Mouse (Mus musculus) layer of hippocampus, adult 9-11 months (tissue): ENCODE results near the gene Otop3.
"Not testable (repeated sequence)": the region's sequence is repeated elsewhere in the genome, so short reads cannot be mapped to it uniquely, and the experiment has no call there.

ENCODE experiments used
- DNase-seq: peaks from one replicate; pipeline ENCODE4 v3.0.0; 2022

The Otop3 gene

GRCm38 (mm10) chr11:115367395-115367944, 32.9 kb downstream of the Otop3 start, which contains the start of gene Hid1:
Hid1 (minus strand) TSS chr11:115367756.
- peak; percentile 90 for DNase-seq

DNA sequence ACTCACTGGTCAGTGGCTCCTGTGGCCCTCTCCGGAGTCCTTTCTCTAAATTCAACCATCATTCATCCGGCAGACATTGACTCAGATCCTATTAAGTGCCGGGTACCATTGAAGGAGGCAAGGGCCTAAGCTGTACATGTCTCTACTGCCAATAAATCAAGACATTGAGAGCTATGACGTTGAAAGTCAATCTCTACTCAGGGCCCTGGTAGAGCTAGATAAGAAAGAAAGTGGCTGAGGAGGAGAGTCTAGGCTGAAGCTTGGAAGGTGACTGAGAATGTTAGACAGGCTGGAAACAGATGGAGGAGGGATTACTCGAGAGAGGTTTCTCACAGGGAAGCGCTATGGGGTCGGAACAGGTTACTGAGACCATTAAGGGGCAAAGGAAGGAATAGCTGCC, 35.8 kb downstream of the Otop3 start:
- DNase-seq: no peak

GRCm38 (mm10) chr11:115371354-115371753, 36.8 kb downstream of the Otop3 start:
- DNase-seq: no peak

- DNase-seq: no peak
Observed at GRCm38 (mm10) chr11:115372015-115372414, 37.5 kb downstream of the Otop3 start.

DNA sequence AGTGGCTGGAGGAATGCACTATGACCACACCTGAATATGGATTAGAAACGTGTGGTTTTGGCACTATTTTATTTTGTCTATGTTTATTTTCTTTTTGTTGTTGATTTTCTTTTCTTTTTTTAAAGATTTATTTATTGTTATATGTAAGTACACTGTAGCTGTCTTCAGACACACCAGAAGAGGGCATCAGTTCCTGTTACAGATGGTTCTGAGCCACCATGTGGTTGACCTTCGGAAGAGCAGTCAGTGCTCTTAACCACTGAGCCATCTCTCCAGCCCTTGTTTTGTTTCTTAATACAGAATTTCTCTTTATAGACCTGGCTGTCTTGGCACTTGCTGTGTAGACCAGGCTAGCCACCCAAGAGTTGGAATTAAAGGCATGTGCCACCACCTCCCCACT, 38.2 kb downstream of the Otop3 start:
- no peak for DNase-seq

GRCm38 (mm10) chr11:115373805-115374694, 39.5 kb downstream of the Otop3 start:
- peak; percentile 87 for DNase-seq

- DNase-seq: peak; percentile 80
Observed at GRCm38 (mm10) chr11:115374695-115375425, 40.3 kb downstream of the Otop3 start.

DNA sequence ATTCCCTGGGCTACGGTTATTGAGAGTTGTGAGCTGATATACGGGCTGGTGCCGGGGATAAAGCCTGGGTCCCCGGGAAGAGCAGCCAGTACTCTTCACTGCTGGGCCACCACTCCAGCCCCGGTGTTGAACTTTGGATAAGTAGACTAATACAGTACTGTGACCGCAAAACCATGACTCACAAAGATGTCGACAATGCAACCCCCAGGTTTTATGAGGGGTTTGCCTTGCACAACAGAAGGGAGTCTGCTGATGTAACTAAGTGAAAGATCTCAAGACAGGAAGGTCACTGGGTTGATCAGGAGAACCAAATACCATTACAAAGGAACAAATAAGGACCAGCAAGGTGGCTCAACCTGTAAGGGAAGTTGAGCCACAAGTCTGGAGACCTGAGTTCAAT, 42.2 kb downstream of the Otop3 start:
- no peak for DNase-seq

- DNase-seq: no peak
Observed at GRCm38 (mm10) chr11:115377254-115377653, 42.7 kb downstream of the Otop3 start.

DNA sequence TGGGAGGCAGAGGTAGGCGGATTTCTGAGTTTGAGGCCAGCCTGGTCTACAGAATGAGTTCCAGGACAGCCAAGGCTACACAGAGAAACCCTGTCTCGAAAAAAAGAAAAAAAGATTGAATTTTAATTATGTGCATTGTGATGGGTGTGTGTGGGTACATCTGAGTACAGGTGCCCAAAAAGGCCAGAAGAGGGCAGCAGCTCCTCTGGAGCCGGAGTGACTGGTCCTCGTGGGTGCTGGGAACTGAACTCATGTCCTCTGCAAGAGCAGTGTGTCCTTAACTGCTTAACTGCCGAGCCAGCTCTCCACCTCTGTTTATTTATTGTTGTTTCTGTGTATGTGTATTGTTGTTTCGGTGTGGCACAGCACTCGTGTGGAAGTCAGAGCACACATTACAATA, 43.3 kb downstream of the Otop3 start:
- no peak for DNase-seq

DNA sequence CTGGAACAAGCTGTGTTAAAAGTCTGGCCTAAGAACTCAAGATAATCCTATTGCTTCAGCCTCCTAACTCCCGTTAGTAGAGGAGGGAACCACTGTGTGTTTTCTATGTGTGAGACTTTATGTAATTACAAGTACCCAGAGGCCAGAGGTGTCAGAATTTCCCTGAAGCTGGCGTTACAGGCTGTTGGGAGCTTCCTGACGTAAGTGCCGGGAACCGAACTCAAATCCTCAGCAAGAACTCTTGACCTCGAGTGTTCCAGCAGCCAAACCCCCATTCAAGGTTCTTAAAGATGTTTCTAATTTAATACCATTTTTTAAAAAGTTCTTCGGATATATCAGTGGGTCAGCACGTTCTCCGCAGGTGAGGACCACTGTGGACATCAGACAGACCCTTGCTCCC, 46.7 kb downstream of the Otop3 start:
- no peak for DNase-seq

GRCm38 (mm10) chr11:115381743-115382539, 47.4 kb downstream of the Otop3 start, which contains the start of gene Cdr2l:
Cdr2l (plus strand) TSS chr11:115381916.
- peak; percentile 87 for DNase-seq

DNA sequence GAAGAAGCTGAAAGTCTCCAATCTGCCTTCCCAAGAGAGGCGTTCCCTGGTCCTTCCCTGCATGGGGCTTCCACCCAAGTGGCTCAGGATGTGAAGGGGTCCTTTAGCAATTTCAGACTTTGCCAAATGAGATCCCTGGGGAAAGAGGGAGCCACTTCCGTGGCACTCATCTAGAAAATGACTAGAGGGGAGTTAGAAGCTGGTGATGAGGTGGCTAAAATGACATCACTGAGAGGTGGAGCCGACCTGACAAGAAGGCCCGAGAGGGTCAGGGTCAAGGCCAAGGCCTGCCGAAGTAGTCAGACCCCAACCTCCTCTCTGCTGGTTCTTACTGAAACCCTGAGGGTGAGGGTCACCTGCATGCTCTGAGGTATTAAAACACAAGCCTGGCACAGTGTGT, 48.4 kb downstream of the Otop3 start:
- no peak for DNase-seq

GRCm38 (mm10) chr11:115383701-115384474, 49.4 kb downstream of the Otop3 start:
- no peak for DNase-seq

DNA sequence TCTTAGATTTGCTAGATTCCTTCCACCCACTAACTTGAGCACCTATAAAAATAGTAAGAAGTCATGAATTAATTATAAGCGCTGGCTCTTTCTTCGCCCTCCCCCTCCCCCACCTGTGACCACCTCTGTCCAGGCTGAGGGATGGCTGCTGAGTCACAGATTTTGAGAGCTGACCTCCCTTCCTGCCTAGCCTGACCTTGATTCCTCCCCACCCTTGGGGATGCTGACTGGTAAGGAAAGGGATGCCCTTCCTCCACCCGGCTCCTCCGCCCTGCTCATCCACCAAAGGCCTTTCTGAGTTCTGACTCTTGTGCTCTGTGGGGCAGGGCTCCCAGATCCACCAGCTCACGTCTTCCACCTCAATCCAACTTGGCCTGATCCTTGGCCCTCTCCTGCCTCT, 50.1 kb downstream of the Otop3 start:
- no peak for DNase-seq

GRCm38 (mm10) chr11:115386859-115387258, 52.3 kb downstream of the Otop3 start:
- not testable (repeated sequence) for DNase-seq

- peak; percentile 60 for DNase-seq
Observed at GRCm38 (mm10) chr11:115391358-115391757, 56.8 kb downstream of the Otop3 start.

GRCm38 (mm10) chr11:115393721-115394325, 59.3 kb downstream of the Otop3 start:
- DNase-seq: no peak
